Mouse (Mus musculus) lung, adult 2 months (tissue): Measurements from ENCODE around the gene Zfp697.

Experiments used
- CTCF ChIP-seq: fragments of 200-500 bp; IDR thresholded peaks from 2 replicates; pipeline ENCODE4 v1.5.1; 2011; ENCODE audit warnings: mild to moderate bottlenecking, low read length, control low read depth; ENCODE audit not compliant: insufficient read depth
- POLR2A ChIP-seq: fragments of 200-500 bp; IDR thresholded peaks from 2 replicates; pipeline ENCODE4 v1.6.1; 2011; ENCODE audit warnings: low read depth, mild to moderate bottlenecking, control low read depth, low read length, borderline replicate concordance; ENCODE audit errors: extremely low read depth

GRCm38 (mm10) chr3:98348705-98349104 lies 33.6 kb upstream of the Zfp697 start:
- no peak for TF ChIP-seq CTCF
- no peak for TF ChIP-seq POLR2A
